Mouse (Mus musculus): ENCODE measurements around the gene Ppp1r11. TPM values are rescaled to one million over a fixed set of nuclear protein-coding genes. Genes with fewer than 3 reads are reported as not detected.
"Not testable (repeated sequence)": the region's sequence is repeated elsewhere in the genome, so short reads cannot be mapped to it uniquely, and the experiment has no call there.

Ppp1r11 gene
- total RNA-seq (2015), result 61.1 and 68.5 TPM in 2 replicates
- 58.5 and 63.3 TPM in 2 replicates for total RNA-seq (2017)

DNA sequence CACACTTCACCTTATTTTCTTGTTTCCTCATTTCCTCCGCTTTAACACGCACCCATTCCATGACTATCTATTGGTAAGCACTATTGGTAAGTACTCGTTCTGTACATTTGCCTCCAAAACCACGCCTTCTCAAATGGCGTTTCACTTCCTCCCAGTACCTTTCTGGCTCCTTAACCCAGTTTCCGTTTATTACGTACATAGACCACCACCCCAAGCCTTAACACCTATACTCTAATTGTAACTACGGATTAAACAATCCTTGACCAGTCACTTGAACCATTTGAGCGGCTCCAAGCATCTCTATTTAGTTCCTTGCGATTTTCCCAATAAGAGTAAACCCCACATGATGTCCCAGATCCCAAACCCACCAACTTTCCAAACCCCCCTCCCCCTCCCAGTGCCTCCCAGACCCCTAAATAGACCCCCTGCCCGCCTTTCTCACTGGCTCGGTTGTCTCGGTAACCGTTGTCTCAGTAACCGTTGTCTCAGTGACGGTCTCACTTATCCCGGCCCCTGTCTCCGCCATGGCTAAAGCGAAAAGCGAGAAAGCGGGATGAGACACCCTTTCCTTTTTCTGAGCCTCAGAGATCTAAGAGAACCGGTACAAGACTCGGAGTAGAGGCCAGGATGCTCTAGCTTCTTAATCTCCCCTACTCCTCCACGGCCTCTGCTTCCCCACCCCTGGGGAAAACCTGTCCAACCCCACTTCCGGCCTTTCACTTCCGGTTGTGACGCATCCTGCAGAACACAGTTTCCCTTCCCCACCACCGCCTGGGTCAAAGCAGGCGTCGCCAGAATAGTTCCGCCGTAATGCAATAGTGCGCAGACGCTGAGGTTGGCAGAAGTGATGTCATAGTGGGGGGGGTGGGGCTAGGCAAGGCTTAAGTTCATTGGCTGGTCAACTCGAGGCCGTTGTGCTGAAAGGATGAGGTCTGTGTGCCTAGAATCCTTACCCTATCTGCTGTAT is at the start of gene Ppp1r11:
Gene Ppp1r11 (minus strand): TSS at position 761 of the 967 bp plus-strand sequence.
- peak; percentile 96 for ATAC-seq (ENCODE audit: poor library complexity, severe bottlenecking)

DNA sequence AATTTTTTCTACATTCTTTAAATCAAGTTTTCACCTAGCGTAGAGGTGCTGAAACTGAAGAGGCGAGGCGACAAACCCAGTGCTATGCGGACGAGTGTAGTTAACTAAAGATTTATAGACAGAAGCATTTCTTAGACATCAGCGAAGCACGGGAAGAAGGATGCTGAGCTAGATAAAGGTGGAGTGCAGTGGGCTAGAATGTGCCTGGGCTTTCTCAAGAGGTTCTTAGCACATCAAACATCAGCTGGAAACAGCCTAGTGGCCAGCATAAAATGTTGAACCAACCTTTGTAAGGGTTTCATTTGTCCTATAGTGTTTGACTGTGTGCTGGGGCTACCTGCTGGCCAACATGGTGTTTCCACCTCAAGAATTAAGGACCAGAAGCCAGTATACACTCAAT is 49.3 kb upstream of the Ppp1r11 start, which contains the start of gene Zfp57:
Gene Zfp57 (plus strand): TSS at position 301 of the 400 bp plus-strand sequence.
- ATAC-seq (ENCODE audit: poor library complexity, severe bottlenecking), result no peak

DNA sequence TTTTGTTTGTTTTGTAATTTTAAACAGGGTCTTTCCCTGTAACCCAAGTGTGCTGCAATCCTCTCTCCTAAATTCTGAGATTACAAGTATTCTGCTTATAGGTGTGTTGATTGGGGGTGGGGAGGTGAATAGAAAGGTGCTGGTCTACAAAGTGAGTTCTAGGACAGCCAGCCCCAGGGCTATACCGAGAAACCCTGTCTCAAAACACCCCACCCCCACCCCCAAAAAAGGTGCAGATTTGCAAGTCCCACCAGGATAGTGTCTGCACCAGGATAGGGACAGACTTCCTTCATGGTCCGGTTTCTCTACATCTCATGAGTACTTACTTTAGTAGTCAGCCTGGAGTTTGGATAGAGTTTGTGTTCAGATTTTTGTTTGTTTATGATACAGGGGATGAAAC is 46.9 kb upstream of the Ppp1r11 start:
- no peak for ATAC-seq (ENCODE audit: poor library complexity, severe bottlenecking)

DNA sequence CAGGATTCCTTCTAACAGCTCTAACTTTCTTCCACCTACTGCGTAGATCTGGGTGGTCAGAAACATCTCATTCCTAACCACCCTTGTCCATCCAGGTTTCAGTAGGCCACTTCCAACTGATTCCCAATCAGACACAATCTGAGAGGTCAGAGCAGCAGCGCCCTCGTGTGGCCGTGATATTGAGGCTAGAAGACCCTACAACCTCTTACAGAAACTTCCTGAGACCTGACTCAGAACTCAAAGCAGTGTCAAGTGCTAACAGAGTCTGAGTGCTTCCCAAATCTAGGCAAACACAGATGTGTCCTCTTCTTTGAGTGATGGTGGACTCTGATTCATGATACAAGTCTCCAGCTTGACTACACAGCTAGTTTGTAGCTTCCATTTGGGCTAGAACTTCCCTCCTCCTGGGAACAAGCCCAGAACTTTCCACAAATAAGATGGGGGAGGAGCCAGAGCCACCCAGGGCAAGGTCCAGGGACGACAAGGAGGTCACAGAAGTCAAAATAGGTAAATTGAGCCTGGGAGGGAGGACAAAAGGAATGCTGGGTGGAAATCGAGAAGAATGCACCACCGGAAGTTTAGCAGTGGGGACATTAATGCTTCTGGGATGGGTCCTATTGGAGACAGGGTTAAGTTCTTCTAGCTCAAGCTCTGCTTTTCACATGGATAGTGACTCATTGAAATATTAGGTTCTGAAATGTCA is 45.6 kb upstream of the Ppp1r11 start:
- peak; percentile 45; the same call in 1 of the 2 replicates for ATAC-seq (ENCODE audit: poor library complexity, severe bottlenecking)

DNA sequence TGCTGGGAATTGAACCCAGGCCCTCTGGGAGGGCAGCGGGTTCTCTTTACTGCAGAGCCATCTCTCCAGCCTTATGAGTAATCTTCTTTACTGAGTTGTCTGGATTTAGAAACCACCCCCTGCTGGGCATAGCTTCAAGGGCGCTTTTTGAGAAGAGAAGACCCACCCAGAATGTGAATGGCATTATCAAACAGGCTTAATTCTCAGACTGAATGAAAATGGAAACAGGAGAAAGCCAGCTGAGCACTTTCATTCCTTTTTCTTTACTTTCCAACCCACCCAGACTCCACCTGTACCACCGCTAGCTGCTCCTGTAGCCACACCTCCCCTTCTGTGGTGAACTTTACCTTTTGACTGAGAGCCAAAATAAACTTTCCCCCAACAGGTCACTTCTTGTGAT is 43.9 kb upstream of the Ppp1r11 start:
- ATAC-seq (ENCODE audit: poor library complexity, severe bottlenecking), result no peak

DNA sequence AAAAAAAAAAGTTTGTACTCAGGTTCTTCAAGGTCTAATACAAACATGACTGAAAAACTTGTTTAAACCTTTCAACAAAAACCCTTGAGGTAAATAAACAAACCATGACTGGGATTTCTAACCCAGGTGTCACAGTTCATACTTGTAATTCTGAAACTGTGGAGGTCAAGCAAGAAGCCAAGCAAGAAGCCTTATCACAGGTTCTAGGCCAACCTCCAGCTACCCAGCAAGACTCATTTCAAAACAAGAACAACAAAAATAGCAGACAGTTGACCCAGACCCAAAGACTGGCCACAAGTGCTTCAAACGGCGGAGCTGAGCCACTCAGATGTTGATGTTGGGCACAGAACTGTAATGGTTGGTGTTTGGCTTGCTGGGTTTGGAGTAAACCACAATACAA is 43.0 kb upstream of the Ppp1r11 start:
- ATAC-seq (ENCODE audit: poor library complexity, severe bottlenecking), result no peak

DNA sequence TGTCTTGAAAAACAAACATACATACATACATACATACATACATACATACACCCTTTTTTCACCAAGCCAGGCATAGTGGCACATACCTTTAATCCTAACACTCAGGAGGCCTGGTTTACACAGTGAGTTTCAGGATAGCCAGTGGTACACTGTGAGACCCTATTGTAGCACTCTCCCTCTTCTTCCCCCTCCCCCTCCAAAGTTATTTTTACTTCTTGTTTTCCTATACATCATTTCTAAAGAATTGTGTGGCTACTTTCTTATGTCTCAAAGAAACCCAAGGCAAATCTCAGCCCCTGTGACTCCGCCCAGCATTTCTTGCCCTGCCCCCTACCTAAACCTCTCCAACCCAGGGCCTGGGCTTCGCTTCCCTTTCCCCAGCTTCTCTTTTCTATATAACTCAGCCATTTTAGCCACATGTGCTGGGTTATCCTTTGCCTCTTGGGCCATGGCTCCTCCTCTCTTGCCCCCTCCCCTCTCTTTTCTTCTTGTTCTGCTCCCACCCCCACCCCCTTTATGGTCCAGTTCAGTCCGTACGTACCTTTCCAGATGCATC is 42.3 kb upstream of the Ppp1r11 start:
- peak; percentile 38; the same call in 1 of the 2 replicates for ATAC-seq (ENCODE audit: poor library complexity, severe bottlenecking)

DNA sequence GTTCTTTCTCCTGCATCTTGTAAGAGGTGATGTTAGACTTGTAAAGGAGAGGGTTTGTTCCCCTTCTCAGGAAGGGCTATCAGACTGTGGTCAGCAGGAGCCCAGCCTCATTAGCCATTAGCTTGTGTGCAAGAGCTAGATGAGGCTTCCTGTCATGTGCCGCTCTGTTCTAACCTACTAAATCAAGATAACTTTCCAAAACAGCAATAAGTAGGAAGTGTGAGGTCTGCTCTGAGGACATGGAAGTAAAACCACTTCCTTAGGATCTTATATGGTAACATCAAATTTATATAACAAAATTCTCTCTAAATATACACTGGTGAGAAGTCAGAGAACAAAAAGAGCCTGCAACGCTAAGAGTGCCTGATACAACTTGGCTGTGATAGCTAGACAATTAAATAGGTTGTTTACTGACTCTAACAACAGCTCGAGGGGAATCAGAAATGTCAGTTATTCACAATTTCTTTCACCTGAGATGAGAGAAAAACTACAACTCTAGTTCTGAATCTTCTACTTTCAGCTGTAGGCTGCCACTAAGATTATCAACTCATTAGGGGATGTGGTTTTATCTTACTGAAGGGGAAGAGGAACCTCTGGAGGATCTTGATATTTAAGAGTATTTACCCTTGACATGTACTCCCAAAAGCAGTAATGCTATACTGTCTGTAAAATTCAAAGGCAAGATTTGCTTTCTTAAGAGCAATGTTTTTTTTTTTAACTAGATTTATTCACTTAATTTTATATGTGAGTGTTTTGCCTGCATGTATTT is 41.0 kb upstream of the Ppp1r11 start:
- ATAC-seq (ENCODE audit: poor library complexity, severe bottlenecking), result peak; percentile 74

DNA sequence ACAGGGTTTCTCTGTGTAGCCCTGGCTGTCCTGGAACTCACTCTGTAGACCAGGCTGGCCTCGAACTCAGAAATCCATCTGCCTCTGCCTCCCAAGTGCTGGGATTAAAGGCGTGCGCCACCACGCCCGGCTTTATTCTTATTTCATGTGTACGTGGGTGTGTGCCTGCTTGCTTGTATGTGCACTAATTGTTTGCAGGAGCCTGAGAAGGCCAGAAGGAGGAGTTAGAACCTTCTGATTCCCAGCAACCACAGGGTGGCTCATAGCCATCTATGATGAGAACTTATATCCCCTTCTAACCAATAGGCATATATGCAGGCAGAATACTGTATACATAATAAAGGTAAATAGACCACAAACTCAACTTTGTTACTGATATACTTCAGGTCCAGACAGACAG is 39.1 kb upstream of the Ppp1r11 start:
- ATAC-seq (ENCODE audit: poor library complexity, severe bottlenecking), result not testable (repeated sequence)

DNA sequence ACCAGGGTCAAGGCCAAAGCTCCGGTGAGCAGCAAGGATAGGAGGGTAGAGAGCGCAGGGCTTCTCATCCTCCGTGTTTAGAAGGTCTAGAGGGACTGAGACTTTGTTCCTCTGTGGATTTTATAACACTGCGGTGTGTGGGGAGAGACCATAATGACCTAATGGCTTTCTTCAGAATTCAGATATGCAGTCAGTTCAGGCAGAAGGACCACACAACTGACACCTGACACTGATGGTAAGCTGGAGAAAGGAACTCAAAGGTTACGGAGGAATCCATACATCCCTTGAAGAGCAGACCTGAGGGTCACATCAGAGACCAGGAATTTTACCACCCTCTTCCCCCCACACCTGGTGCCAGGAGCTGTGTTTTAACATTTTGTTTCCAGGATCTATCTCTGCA is 37.9 kb upstream of the Ppp1r11 start, which contains the start of gene H2-M5:
Gene H2-M5 (minus strand): TSS at position 101 of the 400 bp plus-strand sequence.
- no peak for ATAC-seq (ENCODE audit: poor library complexity, severe bottlenecking)

DNA sequence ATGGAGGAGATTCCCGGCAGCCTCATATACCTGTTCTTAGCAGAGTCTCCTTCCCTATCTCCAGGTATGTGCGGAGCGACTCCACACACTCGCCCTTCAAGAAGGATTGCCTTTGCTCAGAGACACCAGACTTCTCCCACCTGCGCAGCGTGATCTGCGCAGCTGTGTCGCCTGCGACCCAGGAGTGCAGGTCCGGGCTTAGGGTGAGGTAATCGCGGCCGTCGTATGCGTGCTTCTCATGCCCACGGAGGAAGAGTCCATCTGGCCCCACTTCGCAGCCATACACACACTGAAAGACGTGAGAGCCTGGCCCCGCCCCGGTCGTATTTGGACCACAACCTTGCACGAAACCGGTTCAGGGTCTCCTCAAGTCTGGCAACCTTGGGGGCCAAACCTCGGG is 36.9 kb upstream of the Ppp1r11 start:
- ATAC-seq (ENCODE audit: poor library complexity, severe bottlenecking), result no peak

DNA sequence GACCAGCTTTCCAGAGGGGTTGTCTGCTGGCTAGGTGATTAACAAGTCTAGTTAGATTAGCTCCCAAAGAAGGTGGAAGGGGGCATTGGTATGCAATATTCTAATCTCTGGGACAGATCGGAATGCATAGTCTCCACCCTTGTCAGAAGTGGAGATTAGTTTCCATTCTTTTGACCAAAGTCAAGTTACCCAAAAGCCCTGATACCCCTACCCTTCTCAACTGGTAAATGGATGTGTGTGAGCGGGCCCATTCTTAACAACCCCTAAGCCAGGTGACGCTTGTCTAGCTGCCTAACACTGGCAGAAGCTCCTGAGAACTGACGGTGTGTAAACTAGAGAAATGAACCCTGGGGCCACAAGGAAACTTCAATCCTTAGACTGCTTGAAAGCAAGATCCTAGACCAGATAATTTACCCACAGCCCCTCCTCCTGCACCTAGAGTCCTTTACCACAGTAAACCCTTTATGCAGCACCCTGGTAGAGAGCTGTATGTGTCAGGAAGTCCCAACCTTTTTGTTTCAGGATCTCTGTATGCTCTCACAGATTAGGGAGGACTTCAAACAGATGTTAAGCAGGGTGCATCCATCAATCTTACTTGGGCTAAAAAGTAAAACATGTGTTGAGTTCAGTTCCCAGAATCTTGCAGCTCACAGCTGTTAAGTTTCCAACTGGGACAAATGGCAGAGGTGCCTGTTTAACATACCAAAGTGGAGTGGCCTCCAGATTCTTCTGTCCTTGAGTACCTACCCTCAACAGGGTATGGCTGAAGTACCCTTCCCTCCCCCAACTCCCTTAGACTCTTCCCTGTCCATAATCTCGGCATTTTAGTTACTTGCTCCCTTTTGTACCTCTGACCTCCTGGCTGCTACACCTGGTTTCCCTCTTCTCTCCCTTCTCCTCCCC is 31.0 kb upstream of the Ppp1r11 start:
- ATAC-seq (ENCODE audit: poor library complexity, severe bottlenecking), result 0 out of 2 replicates have a peak, but pooled peaks have one; percentile 21

DNA sequence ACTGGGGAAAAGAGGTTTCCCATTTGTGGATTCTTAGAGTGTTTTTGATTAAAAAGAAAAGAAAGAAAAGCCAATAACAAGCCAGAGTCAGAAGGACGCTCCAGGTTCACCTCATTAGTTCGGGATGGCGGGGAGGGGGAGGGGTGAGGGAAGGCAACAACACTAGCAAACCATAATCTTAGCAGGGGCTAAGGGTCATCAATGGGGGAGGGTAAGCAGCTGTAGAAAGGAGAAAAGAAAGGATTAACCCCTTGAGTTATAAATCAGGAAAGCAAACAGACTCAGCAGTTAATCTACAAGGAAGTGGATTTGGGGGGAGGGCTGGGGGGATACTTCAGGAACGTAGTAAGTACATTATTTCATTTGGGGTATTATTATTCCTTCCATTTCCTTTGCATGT is 30.3 kb upstream of the Ppp1r11 start:
- no peak for ATAC-seq (ENCODE audit: poor library complexity, severe bottlenecking)

DNA sequence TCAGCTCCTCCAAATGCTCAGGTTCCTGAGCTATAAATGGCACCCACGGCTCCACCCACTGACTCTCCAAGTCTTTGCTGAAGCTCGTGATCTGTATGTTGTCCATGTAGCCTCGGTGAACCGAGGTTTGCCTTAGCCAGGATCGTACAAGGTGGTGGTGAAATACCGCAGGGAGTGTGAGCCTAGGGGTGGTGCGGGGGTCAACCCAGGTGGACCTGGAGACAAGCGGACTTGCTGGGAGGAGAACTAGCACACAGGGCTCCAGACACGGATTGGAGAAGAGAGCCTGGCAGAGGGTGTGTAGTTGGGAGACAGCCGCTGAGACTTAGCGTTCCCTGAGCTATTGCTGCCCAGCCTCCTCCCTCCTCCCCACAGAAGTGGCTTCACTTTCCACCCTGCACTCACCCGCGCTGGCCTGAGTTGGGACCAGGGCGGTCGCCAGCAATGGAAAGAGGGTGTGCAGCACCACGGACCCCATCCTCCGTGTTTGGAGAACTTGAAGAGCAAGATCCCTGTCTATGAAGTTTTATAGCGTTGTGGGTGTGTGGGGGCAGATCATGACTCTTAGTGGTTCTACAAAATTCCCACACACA is 29.8 kb upstream of the Ppp1r11 start, which contains the start of gene 2410137M14Rik:
Gene 2410137M14Rik (minus strand): TSS at position 17 of the 593 bp plus-strand sequence.
- ATAC-seq (ENCODE audit: poor library complexity, severe bottlenecking), result no peak

DNA sequence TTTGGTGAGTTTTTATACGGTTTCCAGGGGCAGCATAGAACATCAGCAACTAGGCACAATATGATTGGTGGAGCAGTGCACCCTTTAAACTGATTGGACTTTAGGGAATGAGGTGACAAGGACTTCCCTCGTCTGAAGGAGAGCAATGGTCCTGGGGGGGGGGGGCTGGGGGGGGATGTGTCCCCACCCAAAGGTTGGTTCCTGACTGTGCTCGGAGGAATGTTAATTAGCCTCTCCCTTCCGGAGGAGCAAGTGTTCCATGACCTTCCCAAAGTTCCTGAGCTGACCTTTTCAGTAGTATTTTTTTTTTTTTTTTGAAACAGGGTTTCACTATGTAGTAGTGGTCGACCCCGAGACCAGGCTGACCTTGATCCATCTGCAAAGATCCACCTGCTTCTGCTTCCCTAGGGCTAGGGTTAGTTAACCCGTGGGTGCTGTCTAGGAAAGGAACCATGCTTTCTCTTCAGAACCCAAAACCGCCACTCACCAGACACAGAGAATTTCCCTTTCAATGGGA is 21.8 kb upstream of the Ppp1r11 start:
- ATAC-seq (ENCODE audit: poor library complexity, severe bottlenecking), result no peak

DNA sequence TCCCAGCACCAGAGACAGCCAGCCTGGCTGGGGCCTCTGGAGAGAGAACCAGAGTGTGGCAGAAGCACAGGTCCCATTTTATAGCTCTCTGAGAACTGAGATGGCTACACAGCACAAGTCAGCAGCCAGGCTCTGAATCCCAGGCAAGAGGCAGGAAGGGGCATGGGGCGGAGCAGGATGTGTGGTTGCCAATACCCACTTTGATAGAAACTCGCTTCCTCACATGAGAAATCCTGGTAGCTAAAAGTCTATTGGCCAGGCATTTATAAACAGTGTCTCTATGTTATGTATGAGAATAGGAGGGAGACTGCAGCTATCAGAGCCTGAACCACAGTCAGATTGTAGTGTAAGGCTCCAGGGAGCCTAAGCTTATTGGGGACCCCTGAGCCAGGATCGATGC is 21.2 kb upstream of the Ppp1r11 start:
- peak; percentile 53 for ATAC-seq (ENCODE audit: poor library complexity, severe bottlenecking)

DNA sequence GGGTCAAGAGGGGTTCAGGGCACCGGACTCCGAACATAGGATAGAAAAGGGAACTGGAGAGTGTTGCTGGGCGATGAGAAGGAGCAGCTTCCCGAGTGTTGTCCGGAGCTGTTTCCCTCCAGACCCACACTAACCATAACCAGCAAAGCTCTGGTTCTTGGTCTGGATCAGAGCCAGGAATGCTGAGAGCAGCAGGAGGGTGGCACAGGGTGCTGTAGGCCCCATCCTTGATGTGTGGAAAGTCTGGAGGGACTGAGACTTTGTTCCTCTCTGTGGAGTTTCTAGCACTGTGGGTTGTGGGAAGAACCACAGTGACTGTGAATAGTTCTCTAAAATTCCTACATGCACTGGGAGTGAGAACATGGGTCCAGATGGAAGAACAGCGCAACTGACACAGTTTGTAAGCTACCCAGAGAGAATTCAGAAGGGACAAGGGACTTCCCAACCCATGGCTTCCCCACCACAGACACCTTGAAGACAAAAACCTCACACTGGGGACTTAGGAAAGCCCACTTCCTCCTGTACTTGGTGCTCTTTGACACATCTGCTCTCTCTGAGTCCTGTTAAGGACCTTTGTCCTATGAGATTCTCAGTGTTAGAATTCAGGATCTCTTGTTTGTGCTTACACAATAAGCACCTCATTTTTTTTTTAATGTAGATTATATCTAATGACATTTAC is 19.8 kb upstream of the Ppp1r11 start:
- peak; percentile 58 for ATAC-seq (ENCODE audit: poor library complexity, severe bottlenecking)

DNA sequence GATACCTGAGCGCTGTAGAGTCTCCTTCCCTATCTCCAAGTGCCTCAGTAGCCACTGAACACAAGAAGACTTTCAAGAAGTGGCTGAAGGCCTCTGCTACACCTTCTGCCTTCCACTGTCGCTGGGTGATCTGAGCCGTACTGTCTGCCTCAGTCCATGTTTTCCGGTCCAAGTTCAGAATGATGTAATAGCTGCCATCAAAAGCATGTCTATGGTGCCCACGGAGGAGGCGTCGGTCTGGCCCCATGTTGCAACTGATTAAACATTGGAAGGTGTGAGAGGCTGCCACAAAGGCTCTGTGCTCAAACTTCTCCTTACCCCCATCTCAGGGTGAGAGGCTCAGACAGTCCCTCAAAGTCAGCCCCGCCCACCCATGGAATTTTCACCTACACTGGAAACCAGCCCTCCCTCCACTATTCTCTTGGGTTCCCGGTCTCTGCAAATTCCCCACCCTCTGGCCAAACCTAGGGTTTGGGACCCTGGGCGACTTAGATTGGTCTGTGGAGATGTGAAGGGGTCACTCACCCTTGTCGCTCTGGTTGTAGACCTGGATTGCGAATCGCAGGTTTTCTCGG is 18.9 kb upstream of the Ppp1r11 start:
- ATAC-seq (ENCODE audit: poor library complexity, severe bottlenecking), result no peak

All from megakaryocyte, adult 5-6 weeks (primary cell).